Mouse (Mus musculus): ENCODE data around the gene Slc39a7.

DNA sequence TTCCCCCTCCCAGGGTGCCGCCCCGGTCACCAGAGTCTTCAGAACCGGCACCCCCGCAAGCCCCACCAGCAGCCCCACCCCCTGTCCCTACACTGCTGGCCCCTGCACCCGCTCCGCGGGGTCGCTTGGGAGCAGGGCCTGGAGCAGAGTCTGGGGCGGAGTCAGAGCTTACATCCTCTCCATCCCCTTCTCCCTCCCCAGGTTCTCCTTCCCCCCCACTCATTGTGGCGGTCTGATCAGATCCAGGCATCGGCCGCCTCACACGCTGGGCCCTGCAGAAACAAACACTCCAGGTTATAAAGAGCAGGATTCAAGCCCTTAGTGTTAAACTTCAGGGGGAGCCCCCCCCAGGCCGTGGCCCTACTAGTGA is 9.1 kb downstream of the Slc39a7 start:
- TF ChIP-seq POLR2A (IDR thresholded peaks at IDR 0.05; ENCODE audit: extremely low read depth, insufficient read depth, low read length) (no peak), CTCF (IDR thresholded peaks at IDR 0.05; ENCODE audit: low read depth, low read length) (no peak)
